Mouse (Mus musculus) brown adipose tissue, adult 24 weeks (tissue): ENCODE data around the gene Emg1. TPM values are rescaled to one million over a fixed set of nuclear protein-coding genes. Genes with fewer than 3 reads are reported as not detected.

Source experiments
- H3K27ac ChIP-seq: fragments of 200-500 bp; replicated peaks from 2 replicates; pipeline ENCODE4 v1.5.1; 2012; ENCODE audit warnings: low read depth, mild to moderate bottlenecking, low read length
- H3K4me1 ChIP-seq: fragments of 200-500 bp; 2 replicates; pipeline ENCODE4 v1.6.1; 2012; ENCODE audit warnings: low read length, mixed read lengths; ENCODE audit not compliant: control insufficient read depth, insufficient read depth, insufficient read length
- H3K4me3 ChIP-seq: fragments of 200-500 bp; 2 replicates; pipeline ENCODE4 v1.5.1; 2012; ENCODE audit warnings: low read depth, mild to moderate bottlenecking, low read length, moderate library complexity; ENCODE audit not compliant: insufficient read depth
- polyA plus RNA-seq: library from polyadenylated mRNA; stranded (reverse); fragments of >200 nt; gene quantifications from 2 replicates; pipeline ENCODE4 v1.2.4, GENCODE M21; 2012; ENCODE audit not compliant: missing spikeins, insufficient read depth, insufficient read length

Gene Emg1
- polyA plus RNA-seq, 1 experiment = 78.3 TPM

GRCm38 (mm10) chr6:124731038-124731437 lies 19.1 kb upstream of the Emg1 start:
- no peaks in the 10 kb centered on the region for H3K4me1 ChIP-seq
- no peak overlapping the region for H3K4me3 ChIP-seq

GRCm38 (mm10) chr6:124729850-124730705 lies 18.1 kb upstream of the Emg1 start:
- no peaks in the 10 kb centered on the region for H3K4me1 ChIP-seq
- H3K27ac ChIP-seq = peak overlapping the region; percentile 57
- no peak overlapping the region; the same call in 1 of the 2 replicates for H3K4me3 ChIP-seq

More at GRCm38 (mm10) chr6:124731038-124731437, 19.1 kb upstream of the Emg1 start:
- no peak overlapping the region for H3K27ac ChIP-seq

- Histone ChIP-seq H3K4me1 (no peaks in the 10 kb centered on the region), H3K27ac (no peak overlapping the region), H3K4me3 (no peak overlapping the region)
Observed at GRCm38 (mm10) chr6:124728621-124729020, 16.6 kb upstream of the Emg1 start.

- Histone ChIP-seq H3K27ac (no peak overlapping the region), H3K4me3 (no peak overlapping the region), H3K4me1 (no peaks in the 10 kb centered on the region)
Observed at GRCm38 (mm10) chr6:124724472-124724871, 12.5 kb upstream of the Emg1 start.

- 0 out of 2 replicates have a peak overlapping the region, but pooled peaks have one; percentile 3 for H3K27ac ChIP-seq
Observed at GRCm38 (mm10) chr6:124723541-124723940, 11.6 kb upstream of the Emg1 start.

GRCm38 (mm10) chr6:124722876-124723473 lies 11.0 kb upstream of the Emg1 start:
- Histone ChIP-seq H3K4me3 (no peak overlapping the region), H3K27ac (0 out of 2 replicates have a peak overlapping the region, but pooled peaks have one; percentile 3), H3K4me1 (no peaks in the 10 kb centered on the region)

More at GRCm38 (mm10) chr6:124723541-124723940, 11.6 kb upstream of the Emg1 start:
- H3K4me1 ChIP-seq = no peaks in the 10 kb centered on the region
- H3K4me3 ChIP-seq = no peak overlapping the region

- H3K27ac ChIP-seq = no peak overlapping the region
- H3K4me1 ChIP-seq = no peaks in the 10 kb centered on the region
- no peak overlapping the region for H3K4me3 ChIP-seq
Observed at GRCm38 (mm10) chr6:124720904-124721303, 8.9 kb upstream of the Emg1 start.

- no peak overlapping the region for H3K27ac ChIP-seq
- no peaks in the 10 kb centered on the region for H3K4me1 ChIP-seq
- no peak overlapping the region for H3K4me3 ChIP-seq
Observed at GRCm38 (mm10) chr6:124719354-124719978, 7.5 kb upstream of the Emg1 start.

- H3K4me1 ChIP-seq = peaks cover 3% of the 10 kb centered on the region; the same call in 1 of the 2 replicates
- no peak overlapping the region for H3K27ac ChIP-seq
- H3K4me3 ChIP-seq = no peak overlapping the region
Observed at GRCm38 (mm10) chr6:124718703-124719102, 6.7 kb upstream of the Emg1 start.

- Histone ChIP-seq H3K4me3 (no peak overlapping the region), H3K27ac (no peak overlapping the region), H3K4me1 (peaks cover 8% of the 10 kb centered on the region)
Observed at GRCm38 (mm10) chr6:124717968-124718367, 6.0 kb upstream of the Emg1 start.

- H3K4me1 ChIP-seq = peaks cover 9% of the 10 kb centered on the region
- no peak overlapping the region for H3K4me3 ChIP-seq
- no peak overlapping the region for H3K27ac ChIP-seq
Observed at GRCm38 (mm10) chr6:124716864-124717490, 5.0 kb upstream of the Emg1 start.

- H3K4me3 ChIP-seq = peak overlapping the region; percentile 72
- H3K4me1 ChIP-seq = peaks cover 9% of the 10 kb centered on the region
- H3K27ac ChIP-seq = peak overlapping the region; percentile 77
Observed at GRCm38 (mm10) chr6:124712918-124713317, 940 bp upstream of the Emg1 start.

- Histone ChIP-seq H3K27ac (no peak overlapping the region), H3K4me1 (peaks cover 5% of the 10 kb centered on the region; the same call in 1 of the 2 replicates), H3K4me3 (no peak overlapping the region)
Observed at GRCm38 (mm10) chr6:124708289-124708889, 3.6 kb downstream of the Emg1 start.

GRCm38 (mm10) chr6:124706061-124706627 lies 5.8 kb downstream of the Emg1 start:
- Histone ChIP-seq H3K4me3 (no peak overlapping the region), H3K4me1 (no peaks in the 10 kb centered on the region), H3K27ac (no peak overlapping the region)
